Mouse (Mus musculus) limb, embryonic 11.5 days (tissue): ENCODE results near the gene Epb41l2. TPM values are rescaled to one million over a fixed set of nuclear protein-coding genes. Genes with fewer than 3 reads are reported as not detected.

ENCODE experiments used
- ATAC-seq: fragments of 200-750 bp; cut with Nextera tagmentation; 2 replicates; pipeline ENCODE4 v1.8.0; 2017; ENCODE audit warnings: low read depth; ENCODE audit not compliant: insufficient number of reproducible peaks, low FRiP score, low TSS enrichment
- DNase-seq: peaks from one replicate; pipeline ENCODE4 v3.0.0-alpha.2; 2015; ENCODE audit warnings: low spot score
- H3K27ac ChIP-seq: fragments of 300-500 bp; sonication (generic); replicated peaks from 2 replicates; pipeline ENCODE4 v1.5.1; 2014; ENCODE audit warnings: low read depth, mild to moderate bottlenecking, low read length
- H3K27me3 ChIP-seq: fragments of 300-500 bp; sonication (generic); 2 replicates; pipeline ENCODE4 v1.6.1; 2014; ENCODE audit warnings: mild to moderate bottlenecking, low read length, mixed read lengths; ENCODE audit not compliant: control insufficient read depth, insufficient read depth
- H3K36me3 ChIP-seq: fragments of 300-500 bp; sonication (generic); 2 replicates; pipeline ENCODE4 v1.6.1; 2014; ENCODE audit warnings: mild to moderate bottlenecking, low read length, moderate library complexity, mixed read lengths; ENCODE audit not compliant: control insufficient read depth, insufficient read depth
- H3K4me1 ChIP-seq: fragments of 300-500 bp; sonication (generic); 2 replicates; pipeline ENCODE4 v1.6.1; 2014; ENCODE audit warnings: low read length, mixed read lengths; ENCODE audit not compliant: control insufficient read depth, insufficient read depth
- H3K4me2 ChIP-seq: fragments of 300-500 bp; sonication (generic); 2 replicates; pipeline ENCODE4 v1.6.1; 2014; ENCODE audit warnings: low read depth, mild to moderate bottlenecking, moderate library complexity; ENCODE audit not compliant: severe bottlenecking
- H3K4me3 ChIP-seq: fragments of 300-500 bp; sonication (generic); 2 replicates; pipeline ENCODE4 v1.5.1; 2014; ENCODE audit warnings: low read depth, low read length
- H3K9ac ChIP-seq: fragments of 300-500 bp; sonication (generic); 2 replicates; pipeline ENCODE4 v1.6.1; 2014; ENCODE audit warnings: mild to moderate bottlenecking, low read length
- H3K9me3 ChIP-seq: fragments of 300-500 bp; sonication (generic); 2 replicates; pipeline ENCODE4 v1.6.1; 2016; ENCODE audit warnings: low read length; ENCODE audit not compliant: control insufficient read depth
- WGBS: fragments of 180-500 bp; shearing (Covaris S2); extraction: QIAGEN DNeasy Blood & Tissue Kit; methylation state at CpG from one replicate; pipeline ENCODE4 v1.1.7; 2014; 5-methylcytosine and 5-hydroxymethylcytosine counted together
- polyA plus RNA-seq: library from polyadenylated mRNA; unstranded; fragments of >200 nt; fragmentation: Nextera tagmentation; extraction: Ambion mirVana; gene quantifications from 2 replicates; pipeline ENCODE4 v1.2.1, GENCODE M21; 2014

Gene Epb41l2
- polyA plus RNA-seq, 1 experiment from 2014 or later, result 91.6 TPM

DNA sequence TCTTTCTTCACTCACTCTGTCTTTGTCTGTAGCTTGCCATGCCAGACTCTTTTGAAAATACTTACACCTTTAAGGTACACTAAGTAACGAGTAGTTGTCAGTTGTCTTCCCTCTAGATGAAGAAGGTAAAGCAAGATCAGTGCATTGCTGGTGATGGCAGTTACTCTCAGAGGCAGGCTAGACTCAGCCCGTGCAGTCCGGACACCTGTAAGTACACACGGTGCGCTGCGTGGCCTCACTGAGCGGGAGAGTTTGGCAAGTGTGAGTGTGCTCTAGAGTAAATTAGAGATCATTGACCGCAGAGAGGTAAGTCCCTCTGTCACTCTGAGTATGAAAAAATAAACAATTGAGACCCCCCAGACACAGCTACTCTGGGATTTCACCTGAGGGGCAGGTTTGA is 46.0 kb downstream of the Epb41l2 start:
- Histone ChIP-seq H3K27me3 (no peaks in the 10 kb centered on the region), H3K4me3 (no peak overlapping the region), H3K4me1 (peaks cover 10% of the 10 kb centered on the region), H3K9me3 (no peaks in the 10 kb centered on the region), H3K9ac (no peak overlapping the region), H3K36me3 (no peaks in the 10 kb centered on the region), H3K4me2 (no peak overlapping the region), H3K27ac (no peak overlapping the region)
- DNase-seq (no peak), ATAC-seq (no peak)
- 92% methylated on average over 8 of the region's 8 CpGs for WGBS

DNA sequence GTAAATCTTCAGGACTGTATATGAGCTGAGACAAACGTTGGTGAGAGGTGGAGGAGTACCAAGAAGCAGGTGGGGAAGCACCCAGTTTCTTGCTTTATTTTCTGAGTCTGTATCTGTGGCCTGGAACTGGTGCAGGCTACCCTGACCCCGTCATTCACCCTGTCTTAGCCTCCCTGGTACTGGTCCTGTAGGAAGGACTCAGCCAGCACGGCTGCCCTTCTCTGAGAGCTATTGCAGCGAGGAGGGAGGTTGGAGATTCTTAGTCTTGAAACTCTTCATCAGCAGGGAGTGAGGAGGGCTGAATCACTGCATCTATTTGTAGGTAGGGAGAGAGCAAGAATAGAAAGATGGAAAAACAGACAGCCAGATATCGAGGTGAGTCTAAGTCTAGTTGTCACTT is 47.1 kb downstream of the Epb41l2 start:
- ATAC-seq (no peak), DNase-seq (no peak)
- Histone ChIP-seq H3K36me3 (no peaks in the 10 kb centered on the region), H3K4me3 (no peak overlapping the region), H3K27ac (no peak overlapping the region), H3K9me3 (no peaks in the 10 kb centered on the region), H3K4me1 (peaks cover 10% of the 10 kb centered on the region), H3K9ac (no peak overlapping the region), H3K27me3 (no peaks in the 10 kb centered on the region), H3K4me2 (no peak overlapping the region)
- WGBS, result 82% methylated on average over 5 of the region's 5 CpGs

DNA sequence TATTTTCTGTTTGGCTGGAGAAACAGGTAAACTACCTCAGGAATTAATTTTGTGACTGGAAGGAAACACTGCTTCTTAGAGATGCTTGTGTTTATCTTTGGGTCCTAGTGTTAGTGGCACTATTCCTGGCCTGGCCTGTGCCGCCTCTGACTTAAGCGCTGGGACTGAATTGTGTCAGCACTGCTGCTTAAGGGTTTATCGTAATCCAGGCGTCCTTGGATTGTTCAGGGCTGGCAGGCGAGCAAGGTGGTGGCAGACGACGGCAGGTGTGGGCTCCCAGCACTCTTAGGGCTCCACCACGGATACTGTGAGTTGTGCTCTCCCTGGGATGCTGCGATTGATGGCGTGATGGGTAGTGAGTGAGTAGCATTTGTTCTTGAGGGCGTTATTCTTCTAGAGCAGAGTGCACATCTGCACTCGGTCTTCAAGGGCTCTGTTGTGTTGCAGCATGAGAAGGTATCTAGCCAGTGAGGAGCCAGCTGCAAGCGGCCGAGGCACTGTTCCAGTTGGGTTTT is 48.6 kb downstream of the Epb41l2 start:
- no peaks in the 10 kb centered on the region for H3K36me3 ChIP-seq
- 80% methylated on average over 14 of the region's 14 CpGs for WGBS

DNA sequence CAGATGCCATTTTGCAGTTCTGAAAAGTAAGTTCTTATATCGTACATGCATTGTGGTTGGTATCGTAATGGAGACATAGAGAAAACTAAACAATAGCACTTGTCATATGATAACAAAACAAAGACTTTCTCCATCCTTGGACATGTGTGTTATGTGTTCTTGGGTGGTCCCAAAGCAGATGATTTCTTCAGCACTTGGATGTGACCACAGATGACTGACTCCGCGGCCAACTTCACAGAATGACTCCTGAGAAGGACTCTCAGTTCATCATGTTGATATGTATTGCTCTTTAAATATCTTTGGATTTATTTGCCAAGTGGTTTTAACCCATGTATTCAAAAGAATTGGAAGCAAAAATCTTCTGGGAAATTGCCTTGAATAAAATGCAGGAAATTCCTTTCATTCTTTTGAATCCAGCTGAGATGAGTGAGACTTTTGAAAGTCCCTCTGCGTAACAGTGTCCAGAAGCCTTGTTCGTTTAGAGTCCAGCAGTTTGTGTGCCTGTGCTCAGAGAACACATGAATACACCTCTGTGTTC is 52.3 kb downstream of the Epb41l2 start:
- Histone ChIP-seq H3K4me3 (no peak overlapping the region), H3K4me2 (no peak overlapping the region), H3K9ac (no peak overlapping the region), H3K27ac (no peak overlapping the region), H3K27me3 (no peaks in the 10 kb centered on the region), H3K9me3 (no peaks in the 10 kb centered on the region), H3K4me1 (no peaks in the 10 kb centered on the region; the same call in 1 of the 2 replicates), H3K36me3 (no peaks in the 10 kb centered on the region)
- ATAC-seq (no peak), DNase-seq (no peak)
- 83% methylated on average over 6 of the region's 6 CpGs for WGBS

More for the DNA sequence above, 48.6 kb downstream of the Epb41l2 start:
- Histone ChIP-seq H3K27me3 (no peaks in the 10 kb centered on the region), H3K27ac (no peak overlapping the region), H3K4me1 (peaks cover 10% of the 10 kb centered on the region), H3K9ac (no peak overlapping the region), H3K9me3 (no peaks in the 10 kb centered on the region), H3K4me2 (no peak overlapping the region), H3K4me3 (no peak overlapping the region)
- no peak for DNase-seq
- no peak for ATAC-seq

DNA sequence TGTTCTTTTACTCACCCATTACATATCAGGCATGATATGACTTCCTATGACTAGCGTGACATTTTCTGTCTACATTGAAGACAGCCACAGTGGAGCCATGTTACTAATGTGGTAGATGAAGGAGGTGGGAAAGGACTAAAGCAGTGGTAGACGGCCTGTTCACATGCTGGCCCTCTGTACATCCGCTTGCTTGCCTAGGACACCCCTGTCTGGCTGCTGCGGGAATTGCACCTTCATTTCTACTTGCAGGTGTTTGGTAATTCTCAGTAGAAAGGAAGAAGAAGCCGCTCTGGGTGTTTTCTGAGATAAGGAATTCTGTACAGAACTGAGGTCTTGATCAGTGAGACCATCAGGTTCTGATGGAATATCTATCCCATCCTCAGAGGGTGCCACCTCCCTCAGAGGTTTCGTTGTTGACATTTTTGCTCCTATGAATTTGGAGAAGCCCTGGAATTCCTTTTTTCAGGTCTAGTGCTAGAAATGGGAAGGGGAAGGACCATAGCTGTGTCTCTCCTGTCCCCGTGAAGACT is 55.7 kb downstream of the Epb41l2 start:
- no peaks in the 10 kb centered on the region; the same call in 1 of the 2 replicates for H3K4me1 ChIP-seq
- no peak overlapping the region for H3K4me3 ChIP-seq
- no peak overlapping the region for H3K27ac ChIP-seq
- ATAC-seq (no peak), DNase-seq (no peak)
- WGBS, result 79% methylated on average over 7 of the region's 7 CpGs
- no peaks in the 10 kb centered on the region for H3K27me3 ChIP-seq
- H3K4me2 ChIP-seq, result no peak overlapping the region
- H3K9me3 ChIP-seq, result no peaks in the 10 kb centered on the region
- H3K9ac ChIP-seq, result no peak overlapping the region
- no peaks in the 10 kb centered on the region for H3K36me3 ChIP-seq

DNA sequence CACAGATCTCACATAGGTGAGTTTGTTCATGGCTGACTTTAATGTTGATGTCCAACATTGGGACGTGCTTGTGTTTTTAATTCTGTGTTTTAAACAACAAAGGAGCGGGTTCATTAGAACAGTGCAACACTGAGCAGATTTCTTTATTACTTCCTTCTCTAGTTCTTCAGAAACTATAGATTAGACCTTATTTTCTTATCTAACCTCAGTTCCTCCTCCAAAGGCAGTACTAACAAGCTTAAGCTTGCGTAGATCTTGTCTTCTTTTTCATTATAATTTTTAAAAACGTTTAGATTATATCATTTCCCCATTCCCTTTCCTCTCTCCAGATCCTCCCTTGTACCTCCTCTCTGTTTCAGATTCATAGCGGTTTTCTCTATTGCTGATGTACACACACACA is 57.1 kb downstream of the Epb41l2 start:
- Histone ChIP-seq H3K9me3 (no peaks in the 10 kb centered on the region), H3K9ac (no peak overlapping the region), H3K27ac (no peak overlapping the region), H3K4me1 (no peaks in the 10 kb centered on the region; the same call in 1 of the 2 replicates), H3K4me2 (no peak overlapping the region), H3K36me3 (no peaks in the 10 kb centered on the region), H3K27me3 (no peaks in the 10 kb centered on the region), H3K4me3 (no peak overlapping the region)
- DNase-seq (no peak), ATAC-seq (no peak)
- WGBS, result 86% methylated on average over 5 of the region's 5 CpGs

DNA sequence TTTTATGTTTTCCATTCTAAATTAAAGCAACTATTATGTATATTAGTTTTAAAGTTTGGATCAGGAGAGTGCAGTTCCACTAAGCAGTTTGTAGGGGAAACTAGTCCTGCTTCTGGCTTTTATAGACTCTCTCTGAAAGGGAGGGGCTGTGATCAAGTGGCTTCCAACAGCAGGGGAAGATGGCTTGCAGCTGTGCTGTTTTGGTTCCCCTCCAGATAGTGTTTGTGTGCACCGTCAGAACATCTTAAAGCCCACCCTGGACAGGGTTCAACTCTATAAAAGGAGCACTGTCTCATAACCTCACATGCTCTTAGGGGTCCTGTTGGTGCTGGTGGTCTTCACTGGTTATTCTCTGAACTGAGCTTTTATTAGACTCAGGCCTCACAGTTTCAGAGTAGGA is 66.5 kb downstream of the Epb41l2 start:
- DNase-seq (no peak), ATAC-seq (peak; percentile 54; the same call in 1 of the 2 replicates)
- WGBS, result 14% methylated on average over 1 of the region's 1 CpGs
- Histone ChIP-seq H3K4me3 (no peak overlapping the region), H3K27me3 (no peaks in the 10 kb centered on the region), H3K36me3 (no peaks in the 10 kb centered on the region), H3K9me3 (no peaks in the 10 kb centered on the region), H3K27ac (no peak overlapping the region), H3K4me2 (no peak overlapping the region), H3K4me1 (peaks cover 7% of the 10 kb centered on the region), H3K9ac (no peak overlapping the region)

DNA sequence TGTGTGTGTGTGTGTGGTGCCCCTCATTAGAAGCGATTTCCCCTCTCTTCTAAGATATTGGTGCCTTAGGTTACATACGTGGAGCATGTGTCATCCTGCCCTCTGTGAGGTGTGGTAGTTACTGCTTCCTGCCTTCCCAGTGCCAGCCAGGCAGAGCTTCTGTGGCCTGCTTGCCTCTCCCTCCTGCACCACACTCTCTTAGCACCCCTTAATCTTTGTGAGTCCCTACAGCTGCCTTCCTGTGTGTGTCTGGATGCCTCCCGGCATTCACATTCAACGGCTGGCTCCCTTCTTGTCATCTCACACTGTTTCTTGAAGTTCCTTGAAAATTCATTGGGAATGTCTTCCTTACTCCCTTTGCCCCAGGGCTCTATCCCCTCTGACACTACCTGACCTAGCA is 67.2 kb downstream of the Epb41l2 start:
- WGBS, result 55% methylated on average over 4 of the region's 4 CpGs
- Histone ChIP-seq H3K36me3 (no peaks in the 10 kb centered on the region), H3K27me3 (no peaks in the 10 kb centered on the region), H3K27ac (no peak overlapping the region; the same call in 1 of the 2 replicates), H3K4me1 (peaks cover 11% of the 10 kb centered on the region), H3K4me3 (no peak overlapping the region), H3K4me2 (no peak overlapping the region), H3K9me3 (no peaks in the 10 kb centered on the region), H3K9ac (no peak overlapping the region)
- DNase-seq (no peak), ATAC-seq (no peak)

DNA sequence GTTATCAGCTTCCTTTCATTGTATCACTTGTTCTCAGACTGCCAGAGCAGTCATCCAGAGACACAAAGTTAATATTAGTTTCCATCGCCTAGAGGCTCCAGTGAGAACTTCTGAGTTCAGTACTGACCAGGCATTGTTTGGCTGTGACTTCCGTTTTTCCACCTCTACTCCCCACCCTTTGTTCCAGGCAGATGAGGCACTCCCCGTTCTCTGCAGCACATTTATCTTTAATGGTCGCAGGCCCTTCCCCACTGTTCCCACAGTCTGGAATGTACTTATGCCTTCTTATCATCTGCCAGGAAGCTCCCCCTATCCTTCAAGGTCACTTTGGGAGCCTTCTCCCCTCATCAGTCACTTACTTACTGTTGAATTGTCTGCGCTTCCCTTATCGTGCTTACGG is 67.9 kb downstream of the Epb41l2 start:
- DNase-seq (no peak), ATAC-seq (no peak)
- Histone ChIP-seq H3K9me3 (no peaks in the 10 kb centered on the region), H3K4me1 (peaks cover 11% of the 10 kb centered on the region), H3K4me2 (no peak overlapping the region), H3K27ac (no peak overlapping the region; the same call in 1 of the 2 replicates), H3K4me3 (no peak overlapping the region), H3K9ac (no peak overlapping the region), H3K27me3 (no peaks in the 10 kb centered on the region), H3K36me3 (no peaks in the 10 kb centered on the region)
- WGBS, result 60% methylated on average over 7 of the region's 7 CpGs
